31 mouse cellular contexts compared by ENCODE assay signal in the genomic region with DNA sequence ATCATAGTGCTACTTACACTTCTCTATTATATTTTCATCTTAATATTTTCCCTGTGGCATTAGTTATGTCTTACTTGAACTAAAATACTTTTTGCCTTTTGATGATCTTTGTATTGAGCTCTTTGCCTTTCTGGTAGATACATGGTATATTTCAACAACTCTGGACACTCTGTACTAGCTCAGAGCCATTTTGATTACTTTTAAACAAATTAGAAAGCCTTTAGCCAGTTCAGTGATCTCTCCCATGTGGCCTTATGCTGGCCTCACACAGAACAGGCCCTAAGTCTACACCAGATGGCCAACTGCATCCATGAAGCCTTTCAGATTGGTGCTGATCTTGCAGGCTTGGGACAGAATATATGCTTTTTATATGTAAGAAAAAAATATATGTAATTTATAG.
"Had no signal": no experiment of that assay in that cellular context is flagged by ENCODE, and none has a peak within 500 bp of the region (broad histone marks: within the 10 kb centered on the region; RNA-seq: fewer than 3 reads in every experiment).

No protein-coding gene starts in this region.

- H3K36me3 ChIP-seq: limb, embryonic 10.5 days; limb, embryonic 12.5 days; limb, embryonic 13.5 days; limb, embryonic 15.5 days; liver, embryonic 12.5 days; liver, embryonic 13.5 days; liver, embryonic 15.5 days; lung, embryonic 15.5 days; midbrain, embryonic 10.5 days; midbrain, embryonic 12.5 days; midbrain, embryonic 13.5 days; midbrain, embryonic 15.5 days; neural tube, embryonic 12.5 days had no signal

- H3K9ac ChIP-seq: limb, embryonic 12.5 days; limb, embryonic 13.5 days; limb, embryonic 15.5 days; liver, embryonic 12.5 days; liver, embryonic 13.5 days; liver, embryonic 14.5 days; liver, embryonic 15.5 days; liver, postnatal 0 days; lung, embryonic 14.5 days; lung, embryonic 15.5 days; midbrain, embryonic 12.5 days; midbrain, embryonic 13.5 days; midbrain, embryonic 15.5 days; neural tube, embryonic 12.5 days had no signal

- DNase-seq: left cerebral cortex, postnatal 4 days; liver; liver, embryonic 13.5 days; liver, postnatal 0 days; lung, adult 18-20 months; lung, adult 2 months; lung, embryonic 14.5 days; lung, postnatal 10 days; lung, postnatal 14 days; lung, postnatal 36 days; lung, postnatal 4 days had no signal

- ATAC-seq: liver, embryonic 12.5 days; liver, postnatal 0 days; lung, postnatal 0 days; midbrain, embryonic 13.5 days; midbrain, embryonic 15.5 days; midbrain, embryonic 16.5 days had no signal

- H3K9me3 ChIP-seq: limb, embryonic 10.5 days; limb, embryonic 12.5 days; limb, embryonic 13.5 days; limb, embryonic 15.5 days; liver, embryonic 12.5 days; liver, embryonic 13.5 days; liver, embryonic 15.5 days; lung, embryonic 15.5 days; midbrain, embryonic 10.5 days; midbrain, embryonic 12.5 days; midbrain, embryonic 13.5 days; midbrain, embryonic 15.5 days; neural tube, embryonic 12.5 days had no signal

- H3K4me3 ChIP-seq: limb, embryonic 10.5 days; limb, embryonic 12.5 days; limb, embryonic 13.5 days; limb, embryonic 15.5 days; liver, embryonic 12.5 days; liver, embryonic 13.5 days; liver, embryonic 15.5 days; lung, embryonic 15.5 days; megakaryocyte, embryonic 14.5 days; midbrain, embryonic 10.5 days; midbrain, embryonic 12.5 days; midbrain, embryonic 13.5 days; midbrain, embryonic 15.5 days; myocyte; neural tube, embryonic 12.5 days had no signal

- H3K4me2 ChIP-seq: limb, embryonic 12.5 days; limb, embryonic 13.5 days; limb, embryonic 15.5 days; liver, embryonic 11.5 days; liver, embryonic 12.5 days; liver, embryonic 13.5 days; liver, embryonic 15.5 days; lung, embryonic 14.5 days; lung, embryonic 15.5 days; midbrain, embryonic 11.5 days; midbrain, embryonic 12.5 days; midbrain, embryonic 13.5 days; midbrain, embryonic 15.5 days; neural tube, embryonic 12.5 days had no signal

- H3K27ac ChIP-seq: limb, embryonic 10.5 days; limb, embryonic 12.5 days; limb, embryonic 13.5 days; limb, embryonic 15.5 days; liver, embryonic 12.5 days; liver, embryonic 13.5 days; liver, embryonic 14.5 days; liver, embryonic 15.5 days; lung, embryonic 15.5 days; macrophage; midbrain, embryonic 10.5 days; midbrain, embryonic 12.5 days; midbrain, embryonic 13.5 days; midbrain, embryonic 15.5 days; neural tube, embryonic 12.5 days had no signal
